Mouse (Mus musculus): ENCODE measurements around the gene Ccr4. TPM values are rescaled to one million over a fixed set of nuclear protein-coding genes. Genes with fewer than 3 reads are reported as not detected.

The Ccr4 gene
- total RNA-seq, 2 experiments from 2014 or later, result not detected

DNA sequence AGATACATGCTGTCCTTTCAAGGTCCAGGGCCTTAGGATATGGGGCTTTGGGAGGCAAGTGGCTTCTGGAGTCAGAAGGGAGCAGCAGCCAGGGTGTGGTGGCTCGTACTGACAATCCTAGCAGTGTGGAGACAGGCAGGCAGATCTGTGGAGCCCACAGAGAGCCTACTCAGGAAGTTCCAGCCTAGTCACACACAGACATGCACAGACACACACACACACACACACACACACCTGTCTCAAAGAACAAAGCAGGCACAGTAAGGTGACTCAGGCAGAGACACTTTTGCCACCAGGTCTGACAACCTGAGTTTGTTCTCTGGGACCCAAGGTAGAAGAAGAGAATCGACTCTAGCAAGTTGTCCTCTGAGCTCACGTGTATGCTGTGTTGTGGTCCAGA, 23.8 kb downstream of the Ccr4 start:
- DNase-seq, result no peak
- intact Hi-C loops (cut with DNase I), result no loop called here

DNA sequence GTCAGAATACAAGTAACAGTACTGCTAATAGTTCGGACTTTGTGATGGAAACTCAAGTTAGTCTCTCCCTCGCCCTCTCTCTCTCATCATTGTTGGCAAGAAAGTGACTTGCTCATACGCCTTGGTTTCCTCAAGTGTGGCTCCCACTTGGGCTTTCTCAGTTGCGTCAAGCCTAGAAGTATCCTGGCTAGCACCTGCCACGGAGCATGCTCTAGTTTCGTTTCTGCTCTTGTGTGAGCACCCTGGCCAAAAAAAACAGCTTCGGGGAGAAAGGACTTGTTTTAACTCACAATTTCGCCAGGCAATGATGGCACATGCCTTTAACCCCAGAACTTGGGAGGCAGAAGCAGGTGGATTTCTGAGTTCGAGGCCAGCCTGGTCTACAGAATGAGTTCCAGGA, 27.7 kb downstream of the Ccr4 start:
- intact Hi-C loops (cut with DNase I), result no loop called here
- DNase-seq, result no peak

DNA sequence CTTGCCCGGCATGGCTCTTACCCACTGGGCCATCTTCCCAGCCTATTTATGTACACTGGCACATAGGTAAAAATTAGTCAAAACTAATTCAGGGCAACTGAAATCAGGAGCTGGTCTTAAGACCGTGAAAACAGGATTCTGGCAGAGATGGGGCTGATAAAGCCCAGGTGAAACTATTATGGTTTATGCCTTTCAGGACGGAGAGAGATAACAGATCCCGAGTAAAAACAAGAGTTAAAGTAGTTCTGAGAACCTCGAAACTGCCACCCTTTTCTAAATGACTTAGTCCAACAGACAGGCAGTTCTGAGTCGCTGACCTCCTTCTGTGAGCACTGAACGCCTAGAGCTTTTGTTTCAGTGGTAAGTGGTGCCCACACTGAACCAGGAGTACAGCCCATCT, 32.8 kb downstream of the Ccr4 start:
- DNase-seq, result no peak
- intact Hi-C loops (cut with DNase I), result no loop called here

- DNase-seq, result no peak
- intact Hi-C loops (cut with DNase I), result no loop called here
Measured at GRCm38 (mm10) chr9:114468701-114469100, 36.0 kb downstream of the Ccr4 start.

DNA sequence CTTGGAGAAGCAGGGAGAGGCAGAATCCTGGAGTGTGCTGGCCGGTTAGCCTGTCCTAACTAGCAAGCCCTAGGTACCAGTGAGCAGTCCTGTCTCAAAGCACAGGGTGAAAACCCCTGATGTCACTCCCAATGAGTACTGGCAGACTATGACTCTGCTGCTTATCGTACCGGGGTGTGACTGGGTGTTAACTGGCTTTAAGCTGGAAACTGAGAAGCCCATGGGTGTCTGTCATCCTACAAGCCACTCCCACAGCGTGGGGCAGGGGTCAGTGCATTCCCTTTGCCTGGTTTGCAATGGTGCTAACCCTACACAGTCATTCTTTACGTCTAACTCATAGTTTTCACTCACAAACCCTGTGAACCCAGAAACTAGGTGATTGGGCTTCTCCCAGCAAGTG, 36.5 kb downstream of the Ccr4 start:
- no peak for DNase-seq
- intact Hi-C loops (cut with DNase I), result no loop called here

DNA sequence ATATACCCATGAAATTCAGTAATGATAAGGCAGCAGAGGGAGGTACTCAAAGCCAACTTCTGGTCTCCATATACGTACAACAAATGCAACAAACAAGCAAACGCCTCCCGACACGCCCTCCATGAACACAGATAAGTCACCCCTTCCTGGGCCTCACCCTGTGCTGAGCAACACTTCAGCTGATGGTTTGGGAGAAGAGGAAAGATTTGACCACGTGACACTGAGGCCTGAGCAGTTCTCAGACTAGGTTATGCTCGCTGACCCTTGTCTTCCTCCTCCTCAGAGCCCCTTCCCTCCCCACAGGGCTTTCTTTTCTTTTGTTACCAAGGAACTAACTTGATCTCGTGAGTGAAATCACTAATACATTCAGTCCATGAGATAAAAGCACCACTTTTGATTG, 37.8 kb downstream of the Ccr4 start:
- intact Hi-C loops (cut with DNase I), result no loop called here
- no peak for DNase-seq

DNA sequence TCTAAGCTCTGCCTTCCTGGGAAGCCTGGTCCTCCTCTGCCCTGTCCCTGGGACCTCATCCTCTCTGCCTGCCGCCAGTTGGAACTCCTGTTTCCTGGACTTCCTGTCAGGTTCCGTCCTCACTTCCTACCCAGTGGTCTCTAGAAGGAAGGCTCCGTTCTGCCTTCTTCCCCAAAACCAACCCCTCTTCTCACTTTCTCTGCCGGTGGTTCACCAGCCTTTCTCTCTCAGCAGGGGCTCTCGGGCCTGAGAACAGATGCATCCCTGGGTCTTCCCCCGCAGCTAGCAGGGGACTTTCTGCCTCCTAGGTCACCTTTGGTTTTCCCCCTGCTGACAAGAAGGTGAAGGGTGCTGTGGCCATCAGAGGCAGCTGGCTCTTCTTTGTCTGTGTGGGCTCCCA, 39.3 kb downstream of the Ccr4 start:
- intact Hi-C loops (cut with DNase I), result no loop called here
- DNase-seq, result no peak

DNA sequence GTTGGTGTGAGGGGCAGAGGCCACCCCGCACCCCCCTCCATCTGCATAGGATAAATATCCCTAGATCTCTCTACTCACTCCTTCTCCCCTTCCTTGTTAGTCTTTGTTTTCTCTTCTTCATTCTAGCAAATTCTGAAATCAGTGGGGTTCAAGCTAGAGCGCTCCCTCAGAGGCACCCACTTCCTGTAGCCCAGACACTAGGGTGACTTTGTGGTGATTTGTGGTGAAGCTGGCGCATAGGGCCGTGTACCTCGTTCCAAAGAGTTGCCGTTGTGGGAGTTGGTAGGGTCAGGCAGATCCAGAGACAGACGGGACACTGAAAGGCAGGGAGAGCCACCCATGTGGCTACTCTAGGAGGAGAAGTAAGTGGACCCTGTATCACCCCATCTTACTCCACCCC, 42.1 kb downstream of the Ccr4 start:
- intact Hi-C loops (cut with DNase I), result no loop called here

GRCm38 (mm10) chr9:114458436-114458835, 46.3 kb downstream of the Ccr4 start:
- intact Hi-C loops (cut with DNase I), result no loop called here
- no peak for DNase-seq

More for the DNA sequence above, 42.1 kb downstream of the Ccr4 start:
- DNase-seq, result no peak

GRCm38 (mm10) chr9:114455420-114455819, 49.3 kb downstream of the Ccr4 start:
- intact Hi-C loops (cut with DNase I), result no loop called here
- no peak for DNase-seq

- no peak for DNase-seq
- intact Hi-C loops (cut with DNase I), result no loop called here
Measured at GRCm38 (mm10) chr9:114452418-114452817, 52.3 kb downstream of the Ccr4 start.

GRCm38 (mm10) chr9:114451615-114452014, 53.1 kb downstream of the Ccr4 start:
- intact Hi-C loops (cut with DNase I), result no loop called here
- no peak for DNase-seq

DNA sequence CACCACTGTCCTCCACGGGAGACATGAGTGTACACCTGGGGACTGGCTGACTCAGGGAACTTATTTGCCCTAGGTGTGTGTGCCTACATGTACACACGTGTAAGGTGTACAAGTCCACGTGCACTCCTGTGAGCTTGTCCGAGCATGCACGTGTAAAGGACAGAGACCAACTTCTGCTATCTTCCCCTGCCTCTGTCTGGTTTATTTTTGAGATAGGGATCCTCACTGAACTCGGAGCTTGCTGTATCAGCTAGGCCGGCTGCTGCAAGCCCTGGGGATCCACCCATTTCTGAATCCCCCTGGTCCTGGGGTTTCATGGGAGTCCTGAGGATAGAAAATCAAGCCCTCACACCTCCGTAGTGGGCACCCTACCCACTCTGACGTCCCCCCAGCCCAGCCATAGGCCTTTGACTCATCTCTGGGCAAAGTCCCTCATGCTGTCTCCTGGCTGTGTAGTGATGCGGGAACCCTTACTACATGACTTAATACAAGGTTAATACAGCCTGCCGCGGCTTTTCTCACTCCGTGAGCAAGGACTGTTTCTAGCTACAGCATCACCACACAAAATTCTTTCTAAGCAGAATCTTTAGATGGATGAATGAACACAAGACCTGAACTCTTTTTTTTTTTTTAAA, 55.5 kb downstream of the Ccr4 start:
- DNase-seq, result no peak
- intact Hi-C loops (cut with DNase I), result no loop called here

DNA sequence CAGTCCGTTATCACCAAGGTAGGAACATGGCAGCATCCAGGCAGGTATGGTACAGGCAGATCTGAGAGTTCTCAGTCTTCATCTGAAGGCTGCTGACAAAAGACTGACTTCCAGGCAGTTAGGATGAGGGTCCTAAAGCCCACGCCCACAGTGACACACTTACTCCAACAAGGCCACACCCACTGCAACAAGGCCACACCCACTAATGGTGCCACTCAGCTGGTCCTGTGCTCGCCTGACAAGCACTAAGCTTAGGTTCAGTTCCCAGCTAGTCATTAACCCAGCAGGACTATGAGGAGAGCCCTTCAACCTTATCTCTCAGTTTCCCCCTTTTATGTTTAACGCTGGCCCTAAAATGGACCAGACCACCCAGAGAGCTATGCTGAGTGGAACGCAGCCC, 56.0 kb downstream of the Ccr4 start:
- no peak for DNase-seq
- intact Hi-C loops (cut with DNase I), result no loop called here

- no peak for DNase-seq
- intact Hi-C loops (cut with DNase I), result no loop called here
Measured at GRCm38 (mm10) chr9:114446887-114447286, 57.8 kb downstream of the Ccr4 start.

- no peak for DNase-seq
- intact Hi-C loops (cut with DNase I), result no loop called here
Measured at GRCm38 (mm10) chr9:114443351-114443750, 61.4 kb downstream of the Ccr4 start.

GRCm38 (mm10) chr9:114442893-114443292, 61.8 kb downstream of the Ccr4 start:
- intact Hi-C loops (cut with DNase I), result no loop called here
- DNase-seq, result no peak

GRCm38 (mm10) chr9:114442225-114442624, 62.5 kb downstream of the Ccr4 start:
- intact Hi-C loops (cut with DNase I), result no loop called here
- no peak for DNase-seq

DNA sequence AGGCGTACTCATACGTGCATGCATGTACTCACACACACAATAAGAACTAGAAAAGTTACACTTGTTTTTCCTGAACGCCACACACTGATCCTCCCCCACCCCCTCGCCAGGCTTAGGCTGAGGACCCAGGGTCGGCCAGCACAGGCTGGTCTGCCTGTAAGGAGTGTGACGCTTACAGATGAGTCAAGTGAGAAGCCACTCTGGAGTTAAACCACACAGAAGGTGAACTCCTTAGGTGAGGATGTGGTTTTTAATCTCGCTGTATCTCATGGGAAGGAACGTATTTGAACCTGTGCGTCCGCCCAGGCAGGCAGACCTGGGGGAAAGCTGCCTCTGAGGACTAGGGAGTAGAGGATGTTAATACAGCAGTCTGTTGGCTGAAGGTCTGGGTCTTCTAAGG, 64.2 kb downstream of the Ccr4 start:
- intact Hi-C loops (cut with DNase I), result no loop called here
- no peak for DNase-seq

Measured in heart, postnatal 36 days (tissue).